Mouse (Mus musculus): Measurements from ENCODE around the gene Tnfrsf8.

DNA sequence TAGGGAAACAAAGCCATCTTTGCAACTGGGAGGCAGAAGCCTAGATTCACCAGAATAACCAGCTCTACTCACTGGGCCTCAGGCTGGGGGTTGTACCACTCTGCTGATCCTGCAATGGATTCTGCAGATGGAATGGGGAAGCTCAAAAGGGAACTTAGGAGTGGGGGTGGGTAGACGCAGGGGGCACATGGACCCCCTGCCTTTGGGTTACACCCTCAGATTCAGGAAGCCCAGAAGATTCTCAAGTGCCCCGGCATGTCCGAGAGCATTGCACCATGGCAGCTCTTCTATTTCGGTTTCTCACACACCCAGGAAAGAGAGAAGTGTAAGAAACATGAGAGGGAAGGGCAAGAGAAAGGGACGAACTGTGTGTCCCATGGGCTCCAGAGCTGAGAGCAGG lies 44.8 kb downstream of the Tnfrsf8 start:
- TF ChIP-seq CTCF (IDR thresholded peaks at IDR 0.05; ENCODE audit: low read depth), result no peak
- no peak for TF ChIP-seq EP300 (IDR thresholded peaks at IDR 0.05; ENCODE audit: low read depth)
